Mouse (Mus musculus) urinary bladder, postnatal 25 days (tissue): ENCODE results near the gene Baiap3.
"Not testable (repeated sequence)": the region's sequence is repeated elsewhere in the genome, so short reads cannot be mapped to it uniquely, and the experiment has no call there.

Experiments
- DNase-seq: peaks from one replicate; pipeline ENCODE4 v3.0.0; 2022; ENCODE audit warnings: low spot score

The Baiap3 gene

DNA sequence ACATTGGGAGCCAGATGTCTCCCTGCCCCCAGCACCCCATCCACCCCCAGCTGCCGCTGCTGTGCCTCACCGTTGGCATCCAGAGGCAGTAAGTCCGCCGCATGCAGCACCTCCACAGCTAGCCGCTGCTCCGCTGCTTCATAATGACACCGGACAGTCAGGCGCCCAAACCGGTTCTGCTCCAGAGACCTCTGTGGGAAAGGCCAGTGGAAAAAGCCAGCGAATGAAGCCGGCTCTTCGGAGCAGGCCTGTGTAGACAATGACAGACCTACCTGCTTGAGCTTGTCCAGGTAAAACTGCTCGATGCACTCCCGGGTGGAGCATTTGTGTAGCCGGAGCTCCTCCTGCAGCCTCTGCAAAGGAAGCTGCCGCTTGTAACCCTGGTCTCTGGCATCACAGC, 11.9 kb downstream of the Baiap3 start:
- DNase-seq = peak; percentile 56

DNA sequence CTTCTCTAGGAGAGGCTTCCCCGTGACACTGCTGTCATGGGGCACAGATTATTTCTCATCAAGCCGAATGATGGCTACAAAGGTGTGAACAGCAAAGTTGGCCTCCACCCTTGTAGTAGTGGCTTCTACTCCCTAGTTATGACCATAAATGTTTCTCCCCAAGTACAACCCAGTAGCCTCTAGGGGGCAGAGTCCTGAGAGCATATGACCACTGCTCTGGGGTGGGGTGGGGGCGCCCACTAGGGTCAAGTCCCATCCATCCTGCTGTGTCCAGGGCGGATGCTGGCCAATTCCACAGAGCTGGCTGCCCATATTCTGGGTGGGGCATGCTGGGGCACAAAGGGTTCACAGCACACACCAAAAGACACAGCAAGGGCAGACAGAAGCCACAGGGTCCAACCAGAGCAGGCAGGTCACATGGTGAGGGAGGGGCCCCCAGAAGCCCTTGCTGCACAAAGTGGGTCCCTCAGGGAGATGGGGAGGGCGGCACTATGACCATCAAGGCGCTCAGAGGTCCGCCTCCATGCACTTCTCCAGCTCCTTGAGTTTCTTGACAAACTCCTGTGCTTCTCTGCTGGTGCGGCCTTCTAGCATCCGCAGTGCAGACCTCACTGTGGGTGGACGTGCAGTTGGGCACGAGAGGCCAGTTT, 12.9 kb downstream of the Baiap3 start:
- DNase-seq = no peak

DNA sequence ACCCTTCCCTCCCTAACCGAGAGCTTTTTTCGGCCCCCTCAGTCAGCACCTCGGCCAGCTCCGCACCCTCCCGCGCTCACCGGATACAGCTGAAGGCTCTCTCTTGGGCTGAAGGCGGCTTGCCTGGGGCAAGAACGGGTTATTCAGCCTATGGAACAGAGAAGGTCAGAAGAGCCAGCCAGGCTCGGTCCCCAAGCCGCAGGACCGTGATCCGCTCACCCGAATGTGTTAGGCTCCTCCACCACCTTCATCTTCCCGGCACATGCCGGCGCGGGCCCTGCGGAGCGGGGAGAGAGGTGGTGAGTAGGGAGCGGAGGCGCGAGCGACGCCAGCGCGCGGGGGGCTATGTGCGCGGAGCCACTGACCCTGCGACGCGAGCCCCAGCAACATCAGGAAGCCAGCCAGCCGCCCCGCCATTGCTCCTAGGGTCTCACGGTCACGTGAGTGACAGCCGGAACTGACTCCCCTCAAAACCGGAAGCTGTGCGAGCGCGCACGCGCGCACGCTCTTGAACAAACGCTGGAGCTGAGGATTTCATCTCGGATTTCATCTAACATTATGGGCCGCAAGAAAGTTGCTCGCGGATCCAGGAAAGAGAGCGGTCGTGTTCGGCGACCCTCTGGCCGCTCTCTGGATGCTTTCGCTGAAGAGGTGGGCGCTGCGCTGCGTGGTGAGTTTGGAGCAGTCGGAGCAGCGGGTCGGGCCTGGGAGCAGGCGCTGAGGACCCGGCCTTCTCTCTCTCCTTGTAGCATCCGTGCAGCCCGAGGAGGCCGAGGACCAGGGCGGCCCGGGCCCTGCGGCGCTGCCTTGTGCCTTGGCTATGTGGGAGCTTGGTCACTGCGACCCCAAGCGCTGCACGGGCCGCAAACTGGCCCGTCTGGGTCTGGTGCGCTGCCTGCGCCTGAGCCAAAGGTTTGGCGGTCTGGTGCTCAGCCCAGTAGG, 16.2 kb downstream of the Baiap3 start, which contains the start of the genes Gnptg and Tsr3:
Gnptg (minus strand) TSS at position 430 of the 942 bp plus-strand sequence.
Tsr3 (plus strand) TSS at position 476 of the 942 bp plus-strand sequence.
- DNase-seq = peak; percentile 78

DNA sequence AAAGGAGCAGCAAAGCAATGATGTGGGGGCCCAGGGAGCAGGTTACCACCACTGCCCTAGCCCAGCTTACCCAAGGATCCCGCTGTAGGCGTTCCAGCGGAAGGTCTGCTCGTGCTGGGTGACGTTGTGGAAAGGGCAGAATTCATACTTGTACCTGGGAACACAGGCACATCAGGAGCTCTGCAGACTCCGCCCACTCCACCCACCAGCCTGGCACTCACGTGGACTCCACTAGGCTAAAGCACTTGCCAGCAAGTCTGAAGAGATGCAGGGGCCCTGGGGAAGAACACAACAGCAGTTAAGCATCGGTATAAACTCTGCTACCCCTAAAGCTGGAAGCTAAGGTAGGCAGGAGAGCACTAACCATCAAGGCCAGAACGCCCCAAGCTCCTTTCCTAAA, 20.5 kb downstream of the Baiap3 start:
- DNase-seq = no peak

DNA sequence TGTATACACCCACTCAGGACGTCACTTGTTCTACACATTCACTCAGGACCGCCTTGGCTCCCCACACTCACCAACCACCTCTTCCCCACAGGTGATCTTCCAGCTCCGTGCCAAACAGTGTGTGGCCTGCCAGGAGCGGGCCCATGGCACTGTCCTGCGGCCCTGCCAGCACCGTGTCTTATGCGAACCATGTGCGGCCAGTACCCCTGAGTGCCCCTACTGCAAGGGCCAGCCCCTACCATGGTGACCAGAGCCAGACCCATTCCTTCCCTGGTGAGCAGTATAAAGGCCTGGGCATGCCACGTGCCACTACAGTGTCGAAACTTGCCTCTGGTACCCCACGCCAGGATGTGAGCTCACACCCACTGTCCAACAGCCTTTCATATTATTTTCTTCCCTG, 24.5 kb downstream of the Baiap3 start:
- DNase-seq = not testable (repeated sequence)

DNA sequence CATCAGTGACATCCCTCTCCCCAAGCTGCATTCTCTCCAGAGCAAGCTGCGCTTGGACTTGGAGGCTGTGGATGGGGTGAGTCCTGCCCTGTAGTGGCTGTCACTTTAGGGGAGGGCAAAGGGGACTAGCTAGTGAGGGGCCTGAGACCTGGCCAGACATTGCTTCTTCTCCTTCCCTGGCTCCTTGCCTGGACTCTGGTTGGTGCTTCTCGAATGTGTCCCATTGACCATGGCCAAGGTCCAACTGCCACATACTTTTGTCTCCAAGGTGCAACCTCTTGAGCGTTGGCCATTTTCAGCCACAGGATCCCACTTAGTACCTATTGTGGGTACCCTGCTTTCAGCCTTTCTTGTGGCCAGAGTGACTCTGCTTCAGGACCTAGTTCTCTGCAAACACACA, 25.5 kb downstream of the Baiap3 start:
- DNase-seq = no peak

DNA sequence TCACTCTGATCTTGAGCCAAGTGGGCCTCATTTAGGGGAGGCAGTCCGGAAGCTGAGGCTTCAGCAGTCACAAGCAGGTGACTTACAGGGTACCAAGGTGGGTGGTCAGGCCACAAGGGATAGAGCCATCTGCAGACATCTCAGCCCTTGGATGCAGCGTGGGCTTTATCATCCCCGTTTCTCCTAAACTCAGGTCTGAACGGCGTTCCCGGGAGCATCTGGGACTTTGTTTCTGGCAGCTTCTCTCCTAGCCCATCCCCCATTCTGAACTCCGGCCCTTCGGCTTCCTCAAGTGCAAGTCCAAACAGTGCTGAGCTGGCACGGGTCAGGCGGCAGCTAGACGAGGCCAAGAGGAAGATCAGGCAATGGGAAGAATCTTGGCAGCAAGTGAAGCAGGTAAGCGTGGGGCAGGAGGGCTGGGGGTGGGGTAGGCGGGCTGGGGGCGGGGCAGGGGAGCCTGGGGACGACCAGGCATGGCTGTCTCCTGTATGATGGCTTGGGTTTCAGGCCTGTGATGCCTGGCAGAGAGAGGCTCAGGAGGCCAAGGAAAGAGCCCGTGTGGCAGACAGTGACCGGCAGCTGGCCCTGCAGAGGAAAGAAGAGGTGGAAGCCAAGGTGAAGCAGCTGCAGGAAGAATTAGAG, 26.0 kb downstream of the Baiap3 start:
- not testable (repeated sequence) for DNase-seq

DNA sequence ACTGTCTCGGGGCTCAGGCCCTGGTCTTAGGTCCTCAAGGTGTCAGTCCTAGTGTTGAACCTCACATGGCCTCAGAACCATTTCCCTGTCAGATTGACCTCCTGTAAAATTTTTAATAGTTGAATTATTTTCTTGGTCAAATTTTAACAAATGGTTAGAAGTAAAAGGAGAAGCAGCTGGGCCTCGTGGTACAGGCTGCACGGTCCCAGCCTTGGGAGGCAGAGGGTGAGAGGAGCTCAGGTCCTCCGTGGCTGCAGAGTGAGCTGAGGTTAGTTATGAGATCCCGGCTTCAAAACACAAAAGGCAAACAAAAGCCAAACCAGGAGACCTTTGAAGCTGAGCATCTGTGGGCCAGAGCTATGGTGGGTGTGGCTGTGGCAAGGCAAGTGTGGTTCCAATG, 28.2 kb downstream of the Baiap3 start:
- no peak for DNase-seq

DNA sequence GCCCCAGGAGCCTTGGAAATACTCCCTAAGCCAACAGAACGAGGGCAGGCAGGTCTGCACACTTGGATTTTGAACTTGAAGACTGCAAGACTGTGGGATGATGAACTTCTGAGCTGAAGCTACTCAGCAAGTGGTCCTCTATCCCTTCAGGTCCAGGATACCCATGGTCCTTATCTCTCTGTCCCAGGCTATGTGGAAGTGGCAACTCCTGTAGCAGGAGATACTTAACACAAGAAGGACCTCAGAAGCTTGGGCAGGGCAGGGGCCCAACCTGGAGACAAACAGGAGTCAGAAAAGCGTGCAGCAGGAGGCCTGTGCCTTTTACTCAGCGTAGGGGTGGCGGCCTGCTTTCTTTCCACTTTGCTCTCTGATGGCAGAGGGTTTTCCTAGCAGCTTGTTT, 30.5 kb downstream of the Baiap3 start:
- DNase-seq = no peak

DNA sequence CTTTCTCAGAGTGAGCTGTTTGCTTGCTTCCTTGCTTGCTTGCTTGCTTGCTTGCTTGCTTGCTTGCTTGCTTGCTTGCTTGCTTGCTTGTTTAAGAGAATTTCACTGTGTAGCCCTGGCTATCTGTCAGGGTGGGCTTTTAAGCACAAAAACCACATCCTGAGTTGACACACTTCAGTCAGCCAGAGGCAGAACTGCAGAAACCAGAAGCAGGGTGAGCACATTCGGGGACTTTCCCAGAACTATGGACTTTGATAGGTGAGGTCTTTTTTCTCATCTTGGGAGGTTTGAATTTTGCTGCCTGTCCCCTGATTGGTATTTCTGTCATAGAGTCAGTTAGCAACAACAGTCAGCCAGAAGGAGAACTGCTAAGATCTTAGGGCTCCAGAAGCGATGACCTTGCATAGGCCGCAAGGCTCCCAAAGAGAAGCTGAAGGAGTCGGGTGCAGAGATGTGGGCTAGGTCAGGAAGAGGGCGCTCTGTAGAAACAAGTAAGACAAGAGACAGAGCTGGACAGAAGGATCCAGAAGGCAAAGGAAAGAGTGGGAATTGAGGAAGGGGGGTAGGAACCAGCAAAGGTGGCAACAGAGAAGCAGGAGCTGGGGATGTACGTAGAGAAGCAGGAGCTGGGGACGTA, 31.5 kb downstream of the Baiap3 start:
- DNase-seq = no peak

DNA sequence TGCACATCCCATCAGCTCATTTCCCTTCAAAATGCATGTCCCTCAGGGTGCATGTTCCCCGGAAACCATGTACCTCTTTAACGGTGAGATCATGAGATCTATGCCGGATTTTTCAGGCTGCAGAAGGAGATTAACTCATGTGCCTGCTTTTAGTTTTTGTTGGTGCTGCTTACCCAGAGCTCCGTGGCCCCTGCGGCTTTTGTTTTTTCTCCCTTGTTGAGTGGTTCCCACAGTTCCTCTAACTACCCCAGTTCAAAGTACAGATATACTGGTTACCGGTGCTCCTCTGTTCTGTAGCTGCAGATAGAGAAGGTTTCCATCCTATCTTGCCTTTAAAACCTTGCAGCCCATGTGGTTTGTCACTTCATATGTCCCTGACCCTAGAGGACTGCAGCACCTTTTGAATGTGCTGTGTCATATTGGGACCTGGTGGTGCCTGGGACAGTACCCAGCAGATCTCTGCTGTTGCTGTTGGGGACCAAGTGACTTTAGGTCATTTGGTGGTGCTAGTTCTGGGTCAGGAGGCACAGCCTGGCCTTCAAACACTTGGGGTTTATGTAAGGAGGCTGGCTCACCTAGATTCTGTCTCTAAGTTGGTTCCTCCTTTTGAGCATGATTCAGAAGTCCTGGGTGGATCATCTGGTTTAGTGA, 33.1 kb downstream of the Baiap3 start:
- DNase-seq = no peak

DNA sequence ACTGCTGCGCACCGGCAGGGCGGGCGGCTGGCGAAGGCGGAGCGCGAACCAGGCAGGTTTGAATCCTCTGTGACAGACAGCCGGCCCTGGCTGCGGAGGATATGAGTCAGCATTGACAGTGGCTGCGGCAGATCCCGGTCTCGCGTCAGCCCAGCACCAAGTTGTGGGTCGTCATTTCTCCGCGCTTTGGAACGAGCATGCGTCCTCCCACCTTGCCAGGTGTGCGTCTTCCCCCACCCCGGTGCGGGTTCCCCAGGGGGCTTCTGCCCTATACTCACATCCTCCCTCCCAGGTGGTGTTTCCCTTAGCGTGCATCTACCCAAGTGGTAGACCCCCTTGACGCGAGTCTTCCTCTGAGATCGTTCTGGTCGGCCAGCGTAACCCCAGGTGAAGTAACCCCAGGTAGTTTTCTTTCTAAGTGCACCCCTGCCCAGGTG, 33.6 kb downstream of the Baiap3 start:
- DNase-seq = peak; percentile 23

DNA sequence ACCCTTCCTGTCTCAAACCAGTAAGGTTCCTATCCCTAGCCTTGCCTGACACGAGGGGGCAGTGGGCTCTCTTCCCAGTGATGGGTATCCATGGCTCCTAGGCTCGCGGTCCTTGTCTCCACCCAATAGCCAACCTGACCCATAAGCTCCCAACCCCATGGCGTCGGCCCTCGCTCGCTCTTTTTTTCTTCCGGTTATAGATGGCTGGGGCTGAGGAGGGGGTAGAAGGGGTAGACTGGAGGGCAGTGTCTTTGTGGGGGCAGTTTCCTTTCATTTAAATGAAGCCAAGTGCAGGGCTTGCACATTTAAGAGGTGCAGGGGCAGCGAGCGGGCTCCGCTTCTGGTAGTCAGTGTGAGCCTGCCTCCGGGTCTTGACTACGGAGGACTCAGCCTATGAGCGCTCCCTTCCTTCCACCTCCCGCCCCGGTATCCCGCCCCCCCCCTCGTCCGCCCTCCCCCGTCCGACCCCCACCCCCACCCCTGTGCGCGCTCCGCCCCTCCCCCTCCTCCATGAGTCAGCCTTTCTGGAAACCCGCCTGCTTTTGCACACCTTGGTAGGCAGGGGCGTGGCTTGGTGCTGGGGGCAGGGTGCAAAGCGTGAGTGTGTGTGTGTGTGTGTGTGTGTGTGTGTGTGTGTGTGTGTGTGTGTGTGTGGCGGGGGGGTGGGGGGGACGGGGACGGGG, 34.2 kb downstream of the Baiap3 start:
- peak; percentile 63 for DNase-seq

DNA sequence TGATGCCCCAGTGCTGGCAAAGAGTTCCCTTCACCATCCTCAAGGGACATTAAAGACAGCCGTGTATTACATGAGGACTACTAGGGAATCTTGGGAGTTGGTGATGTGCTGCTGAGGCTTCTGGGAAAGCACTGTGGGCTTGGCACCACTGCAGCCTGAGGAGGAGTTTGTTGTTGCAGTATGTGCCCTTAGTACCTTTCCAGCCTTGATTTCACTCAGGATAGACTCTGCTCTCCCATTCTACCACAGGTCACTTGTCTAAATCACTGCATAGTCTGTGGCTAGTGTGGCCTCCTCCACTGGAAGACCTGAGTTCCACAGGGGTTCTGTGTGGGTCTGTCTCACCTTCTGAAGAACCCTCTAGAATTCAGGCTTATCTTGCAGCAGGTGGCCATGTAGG, 35.4 kb downstream of the Baiap3 start:
- DNase-seq = no peak

DNA sequence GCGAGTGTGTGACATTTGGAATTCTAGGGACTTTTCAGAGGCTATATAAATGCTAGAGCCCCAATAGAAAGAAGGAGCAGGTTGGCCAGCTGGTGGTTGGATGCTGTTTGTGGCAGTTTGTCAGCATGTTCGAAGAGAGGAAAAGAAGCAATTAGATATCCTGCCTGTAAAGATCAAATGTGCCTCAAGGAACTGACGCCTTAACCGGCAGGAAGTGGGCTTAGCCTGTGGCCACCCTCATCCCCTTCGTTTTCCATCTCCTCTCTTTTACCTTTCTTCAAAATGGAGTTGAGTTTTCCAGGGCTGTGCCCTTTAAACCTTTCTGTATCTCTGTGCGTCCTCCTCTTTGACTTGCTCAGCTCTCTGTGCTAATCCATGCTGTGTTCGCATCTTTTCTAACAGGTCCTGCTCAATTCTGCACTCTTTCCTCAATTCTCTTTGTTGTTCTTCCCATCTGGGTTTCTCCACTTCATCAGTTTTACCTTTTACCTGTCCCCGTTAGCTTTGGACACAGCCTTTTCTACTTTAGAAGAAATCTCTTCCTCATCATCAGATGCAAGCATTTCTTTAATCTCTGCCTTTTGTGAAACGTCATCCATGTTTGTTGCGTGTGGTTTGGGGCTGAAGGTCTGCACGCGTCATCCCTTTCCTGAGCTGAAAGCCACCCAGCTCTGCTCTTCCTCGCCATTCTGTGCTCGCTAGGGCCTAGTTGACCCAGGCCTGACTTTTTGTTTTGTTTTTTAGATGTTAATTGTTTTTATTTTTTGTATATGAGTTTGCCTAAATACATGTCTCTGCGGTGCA, 36.5 kb downstream of the Baiap3 start:
- DNase-seq = no peak

DNA sequence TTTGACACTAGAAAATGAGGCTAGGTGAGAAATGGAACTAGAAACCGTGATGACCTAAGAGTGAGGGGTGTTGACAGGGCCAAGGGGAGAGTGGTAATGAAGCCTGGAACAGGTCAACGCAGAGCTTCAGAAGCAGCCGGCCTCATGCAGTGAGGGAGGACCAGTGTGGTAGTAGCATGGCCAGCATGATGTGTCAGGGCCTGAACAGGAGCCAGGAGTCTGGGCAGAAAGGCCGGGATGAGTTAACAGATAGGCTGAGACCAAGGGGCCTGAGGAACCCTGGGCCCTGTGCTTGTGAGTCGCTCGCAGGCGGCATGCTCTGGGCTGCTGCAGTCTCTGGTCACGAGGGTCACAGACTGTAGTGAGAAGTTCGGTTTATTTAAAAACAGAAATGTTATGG, 37.2 kb downstream of the Baiap3 start:
- no peak for DNase-seq

DNA sequence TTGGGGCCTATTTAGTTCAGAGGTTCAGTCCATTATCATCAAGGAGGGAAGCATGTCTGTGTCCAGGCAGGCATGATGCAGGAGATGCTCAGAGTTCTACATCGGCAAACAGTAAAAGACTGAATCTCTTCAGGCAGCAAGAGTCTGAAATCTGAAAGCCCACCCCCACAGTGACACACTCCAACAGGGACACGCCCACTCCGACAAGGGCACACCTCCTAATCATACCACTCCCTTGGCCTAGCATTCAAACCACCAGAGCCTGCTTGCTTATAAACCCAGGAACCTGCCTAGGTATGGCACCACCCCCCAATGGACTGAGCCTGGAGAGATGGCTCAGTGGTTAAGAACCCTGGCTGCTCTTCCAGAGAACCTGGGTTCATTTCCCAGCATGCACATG, 40.7 kb downstream of the Baiap3 start:
- DNase-seq = no peak

DNA sequence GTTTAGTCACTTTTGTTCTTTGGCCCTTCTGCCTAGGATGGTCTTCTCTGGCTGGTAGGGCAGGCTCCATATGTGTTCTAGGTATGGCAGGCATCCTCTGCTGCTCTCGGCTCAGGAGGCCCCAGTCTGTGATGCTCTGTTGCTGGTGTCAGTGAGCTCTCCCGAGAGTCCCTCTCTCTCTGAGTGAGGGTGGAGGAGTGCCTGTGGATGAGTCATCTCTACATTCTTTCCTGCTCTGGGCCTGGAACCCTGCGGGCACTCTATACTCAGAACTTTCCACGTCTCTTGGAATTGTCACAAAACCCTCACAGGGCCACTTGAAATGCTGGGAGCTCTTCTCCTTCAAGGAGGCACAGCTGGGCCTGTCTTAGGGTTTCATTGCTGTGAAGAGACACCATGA, 44.5 kb downstream of the Baiap3 start:
- no peak for DNase-seq

DNA sequence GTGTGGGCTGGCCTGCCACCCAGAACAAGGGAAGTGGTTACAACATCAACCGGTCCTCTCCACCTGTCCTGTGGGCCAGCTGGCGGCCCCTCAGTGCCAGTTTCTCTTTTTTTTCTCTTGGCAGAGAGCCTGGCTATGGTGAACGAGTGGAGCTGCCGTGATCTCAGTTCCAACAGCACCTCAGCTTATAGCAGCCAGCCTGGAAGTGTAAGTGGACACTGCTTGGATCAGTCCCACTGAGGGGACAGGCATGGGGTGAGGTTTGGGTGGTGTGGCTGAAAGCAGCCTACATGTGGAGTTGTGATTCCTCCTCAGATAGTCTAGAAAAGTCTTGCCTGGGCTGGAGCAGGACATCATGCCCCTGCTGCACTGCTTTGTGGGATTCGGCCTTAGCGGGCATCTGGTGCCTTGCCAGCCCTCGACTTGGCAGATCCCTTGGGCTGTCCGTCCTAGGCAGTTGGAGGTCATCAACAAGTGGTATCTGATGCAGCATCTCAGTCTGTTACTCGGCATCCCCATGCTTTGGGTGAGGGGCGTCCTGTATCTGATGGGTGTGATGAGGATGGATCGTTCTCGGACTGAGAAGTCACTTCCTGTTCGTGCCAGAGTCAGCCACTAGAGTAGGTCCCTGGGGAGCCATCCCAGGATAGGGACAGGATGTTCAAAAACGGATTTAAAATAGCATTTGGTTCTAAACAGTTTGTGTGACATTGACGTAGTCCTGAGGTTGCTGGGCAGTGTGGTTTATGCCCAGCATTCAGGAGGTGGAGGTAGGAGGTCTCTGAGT, 45.3 kb downstream of the Baiap3 start:
- no peak for DNase-seq
